Mouse (Mus musculus): ENCODE measurements around the gene Dgkh.
"Not testable (repeated sequence)": the region's sequence is repeated elsewhere in the genome, so short reads cannot be mapped to it uniquely, and the experiment has no call there.

Gene Dgkh

GRCm38 (mm10) chr14:78748692-78749091 is 16.1 kb upstream of the Dgkh start:
- Histone ChIP-seq H3K4me1 (replicated peaks; ENCODE audit: low read depth, low read length) (peaks cover 25% of the 10 kb centered on the region), H3K4me3 (replicated peaks; ENCODE audit: low read length) (no peak overlapping the region), H3K27me3 (ENCODE audit: insufficient read depth, low read length) (peaks cover 5% of the 10 kb centered on the region; the same call in 1 of the 2 replicates), H3K9me3 (ENCODE audit: low read length) (no peaks in the 10 kb centered on the region), H3K36me3 (ENCODE audit: insufficient read depth, low read length) (no peaks in the 10 kb centered on the region)
- TF ChIP-seq POU5F1 (IDR thresholded peaks at IDR 0.05; ENCODE audit: borderline replicate concordance, low read length), result no peak
- TF ChIP-seq NANOG (IDR thresholded peaks at IDR 0.05; ENCODE audit: borderline replicate concordance, low read length), result no peak

DNA sequence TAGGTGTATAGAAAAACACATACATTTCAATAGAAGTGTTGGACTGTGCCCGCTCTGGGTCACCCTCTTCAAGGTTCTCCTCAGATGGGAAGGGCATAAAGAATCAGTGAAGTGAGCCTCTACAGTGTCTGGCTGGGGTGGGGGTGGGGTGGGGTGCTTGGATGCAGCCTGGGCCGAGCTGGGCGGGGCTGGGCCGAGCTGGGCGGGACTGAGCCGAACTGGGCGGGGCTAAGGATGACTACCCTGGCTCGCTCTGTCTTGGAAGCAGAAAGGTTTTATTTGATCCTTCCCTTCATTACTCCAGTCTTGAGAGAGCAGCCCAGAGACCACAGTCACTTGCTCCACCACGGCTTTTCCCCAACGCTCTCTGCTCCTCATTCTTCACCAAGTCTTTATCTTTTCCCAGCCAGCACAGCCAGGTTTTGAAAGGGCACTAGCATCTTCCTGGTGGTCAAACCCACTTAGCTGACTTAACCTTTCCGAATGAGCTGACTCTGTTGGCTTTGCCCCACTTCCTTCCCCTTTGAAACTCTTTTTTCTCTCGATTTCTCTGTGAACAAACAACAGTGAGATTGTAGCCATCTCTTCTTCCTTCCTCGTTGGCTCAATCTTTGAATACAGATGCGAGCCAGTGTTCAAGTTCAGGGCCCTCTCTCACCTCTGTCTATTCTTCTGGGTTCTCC is 15.5 kb upstream of the Dgkh start:
- Histone ChIP-seq H3K27me3 (ENCODE audit: insufficient read depth, low read length) (peaks cover 5% of the 10 kb centered on the region; the same call in 1 of the 2 replicates), H3K9me3 (ENCODE audit: low read length) (no peaks in the 10 kb centered on the region), H3K36me3 (ENCODE audit: insufficient read depth, low read length) (no peaks in the 10 kb centered on the region), H3K4me1 (replicated peaks; ENCODE audit: low read depth, low read length) (peaks cover 27% of the 10 kb centered on the region), H3K4me3 (replicated peaks; ENCODE audit: low read length) (no peak overlapping the region)
- no peak for TF ChIP-seq NANOG (IDR thresholded peaks at IDR 0.05; ENCODE audit: borderline replicate concordance, low read length)
- TF ChIP-seq POU5F1 (IDR thresholded peaks at IDR 0.05; ENCODE audit: borderline replicate concordance, low read length), result no peak
- no peak for TF ChIP-seq CTCF (conservative IDR thresholded peaks at IDR 0.05; ENCODE audit: low read length)

DNA sequence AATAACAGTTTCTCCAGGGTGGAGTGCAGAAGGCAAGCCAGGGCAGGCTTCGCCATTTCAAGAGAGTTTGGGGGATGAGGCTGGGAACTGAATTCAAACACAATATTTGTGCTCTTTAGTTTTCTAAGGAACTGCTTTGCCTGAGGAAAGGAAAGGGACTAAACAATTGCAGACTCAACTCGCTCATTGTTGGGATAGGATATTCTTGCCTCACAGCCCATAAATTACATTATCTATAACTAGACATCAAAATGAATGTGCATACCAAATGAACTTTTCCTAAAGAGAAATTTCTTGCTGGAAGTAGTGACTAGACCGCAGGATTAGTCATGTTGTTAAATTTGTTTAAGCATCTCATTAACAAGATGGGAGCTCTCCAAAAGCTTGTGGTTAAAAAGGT is 14.9 kb upstream of the Dgkh start:
- TF ChIP-seq NANOG (IDR thresholded peaks at IDR 0.05; ENCODE audit: borderline replicate concordance, low read length), result no peak
- TF ChIP-seq POU5F1 (IDR thresholded peaks at IDR 0.05; ENCODE audit: borderline replicate concordance, low read length), result no peak
- no peak for TF ChIP-seq CTCF (conservative IDR thresholded peaks at IDR 0.05; ENCODE audit: low read length)
- Histone ChIP-seq H3K9me3 (ENCODE audit: low read length) (no peaks in the 10 kb centered on the region), H3K36me3 (ENCODE audit: insufficient read depth, low read length) (no peaks in the 10 kb centered on the region), H3K4me3 (replicated peaks; ENCODE audit: low read length) (no peak overlapping the region), H3K4me1 (replicated peaks; ENCODE audit: low read depth, low read length) (peaks cover 34% of the 10 kb centered on the region), H3K27me3 (ENCODE audit: insufficient read depth, low read length) (peaks cover 5% of the 10 kb centered on the region; the same call in 1 of the 2 replicates)

DNA sequence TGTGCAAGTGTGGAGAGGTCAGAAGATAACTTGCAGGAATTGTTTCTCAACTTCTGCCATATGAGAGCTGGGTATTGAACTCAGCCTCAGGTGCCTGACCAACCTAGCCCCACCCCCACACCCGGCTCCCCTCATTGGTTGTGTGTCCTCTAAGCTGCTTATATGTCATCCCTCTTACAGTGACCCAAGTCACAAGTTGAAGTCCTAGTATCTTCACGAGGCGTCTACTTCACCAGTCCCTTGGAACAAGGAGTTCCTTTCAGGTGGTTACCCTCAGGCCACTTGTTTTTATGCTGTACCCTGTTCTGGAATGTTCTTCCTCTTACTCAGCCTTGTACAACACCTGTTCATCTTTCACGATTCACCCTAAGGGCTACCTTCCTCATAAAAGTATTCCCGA is 2.0 kb upstream of the Dgkh start:
- H3K9me3 ChIP-seq (ENCODE audit: low read length), result no peaks in the 10 kb centered on the region
- H3K36me3 ChIP-seq (ENCODE audit: insufficient read depth, low read length), result peaks cover 5% of the 10 kb centered on the region; the same call in 1 of the 2 replicates
- peaks cover 47% of the 10 kb centered on the region for H3K4me1 ChIP-seq (replicated peaks; ENCODE audit: low read depth, low read length)
- TF ChIP-seq POU5F1 (IDR thresholded peaks at IDR 0.05; ENCODE audit: borderline replicate concordance, low read length), result no peak
- TF ChIP-seq NANOG (IDR thresholded peaks at IDR 0.05; ENCODE audit: borderline replicate concordance, low read length), result no peak
- TF ChIP-seq CTCF (conservative IDR thresholded peaks at IDR 0.05; ENCODE audit: low read length), result no peak
- peaks cover 34% of the 10 kb centered on the region for H3K27me3 ChIP-seq (ENCODE audit: insufficient read depth, low read length)
- peak overlapping the region; percentile 91; the same call in 1 of the 2 replicates for H3K4me3 ChIP-seq (replicated peaks; ENCODE audit: low read length)

DNA sequence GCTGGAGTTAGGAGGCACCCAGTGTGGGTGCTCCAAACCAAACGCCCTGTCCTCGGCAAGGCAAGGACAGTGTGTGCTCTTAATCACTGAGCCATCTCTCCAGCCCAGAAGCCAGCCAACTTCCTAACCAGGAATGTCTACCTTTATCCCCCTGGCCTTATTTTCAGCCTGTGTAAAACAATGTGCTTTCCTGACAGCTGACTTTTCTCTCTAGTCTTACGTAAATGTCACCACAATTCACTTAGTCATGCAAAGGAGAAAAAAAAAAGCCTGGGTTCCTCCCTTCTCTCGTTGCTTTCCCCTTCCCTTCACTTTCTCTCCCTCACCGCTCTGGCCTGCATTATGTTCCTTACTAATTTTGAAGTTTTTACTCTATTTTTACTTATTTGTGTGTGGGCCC is 1.6 kb upstream of the Dgkh start:
- H3K36me3 ChIP-seq (ENCODE audit: insufficient read depth, low read length); H3K9me3 ChIP-seq (ENCODE audit: low read length): not testable (repeated sequence)
- Histone ChIP-seq H3K4me1 (replicated peaks; ENCODE audit: low read depth, low read length) (peaks cover 51% of the 10 kb centered on the region), H3K27me3 (ENCODE audit: insufficient read depth, low read length) (peaks cover 34% of the 10 kb centered on the region), H3K4me3 (replicated peaks; ENCODE audit: low read length) (peak overlapping the region; percentile 91; the same call in 1 of the 2 replicates)

- Histone ChIP-seq H3K4me3 (replicated peaks; ENCODE audit: low read length) (peak overlapping the region; percentile 91), H3K27me3 (ENCODE audit: insufficient read depth, low read length) (peaks cover 34% of the 10 kb centered on the region), H3K36me3 (ENCODE audit: insufficient read depth, low read length) (peaks cover 9% of the 10 kb centered on the region; the same call in 1 of the 2 replicates), H3K9me3 (ENCODE audit: low read length) (no peaks in the 10 kb centered on the region), H3K4me1 (replicated peaks; ENCODE audit: low read depth, low read length) (peaks cover 56% of the 10 kb centered on the region)
- TF ChIP-seq POU5F1 (IDR thresholded peaks at IDR 0.05; ENCODE audit: borderline replicate concordance, low read length), result no peak
- peak; percentile 62 for TF ChIP-seq NANOG (IDR thresholded peaks at IDR 0.05; ENCODE audit: borderline replicate concordance, low read length)
These were observed 945 bp upstream of the Dgkh start for GRCm38 (mm10) chr14:78733366-78734076.

DNA sequence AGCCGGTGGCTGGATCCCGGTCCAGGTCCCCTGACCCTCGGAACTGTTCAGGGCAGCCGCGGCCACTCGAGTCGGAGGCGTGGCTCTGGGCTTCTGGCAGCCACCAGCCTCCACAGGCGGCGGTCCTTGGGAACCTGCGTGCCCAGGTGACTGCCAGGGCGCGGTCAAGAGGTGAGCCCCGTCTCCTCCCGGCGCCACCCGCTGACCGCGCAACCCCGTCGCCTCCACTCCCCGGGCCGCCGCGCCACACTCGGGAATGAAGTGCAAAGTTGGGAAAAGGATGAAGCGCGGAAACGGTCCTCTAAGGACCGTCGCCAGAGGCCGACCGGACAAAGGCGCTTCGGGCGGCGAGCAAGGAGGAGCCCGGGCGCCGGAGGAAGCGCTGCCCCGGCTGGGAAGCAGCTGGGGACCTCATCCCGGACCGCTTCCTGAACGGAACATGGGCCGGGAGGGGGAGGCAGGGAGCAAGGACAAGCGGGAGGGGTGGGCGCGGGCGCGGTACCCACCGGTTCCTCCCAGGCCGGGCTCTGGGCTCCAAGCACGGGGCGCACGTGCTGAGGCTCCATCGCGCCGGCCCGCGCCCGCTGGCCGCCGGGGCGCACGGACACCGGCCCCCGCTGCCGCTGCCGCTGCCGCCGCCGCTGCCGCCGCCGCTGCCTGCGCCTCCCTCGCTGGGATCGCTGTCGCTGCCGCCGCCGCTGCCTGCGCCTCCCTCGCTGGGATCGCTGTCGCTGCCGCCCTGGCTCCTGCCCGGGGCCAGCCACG is 542 bp downstream of the Dgkh start:
- H3K4me3 ChIP-seq (replicated peaks; ENCODE audit: low read length), result peak overlapping the region; percentile 91
- peaks cover 70% of the 10 kb centered on the region for H3K4me1 ChIP-seq (replicated peaks; ENCODE audit: low read depth, low read length)
- TF ChIP-seq NANOG (IDR thresholded peaks at IDR 0.05; ENCODE audit: borderline replicate concordance, low read length) (no peak), POU5F1 (IDR thresholded peaks at IDR 0.05; ENCODE audit: borderline replicate concordance, low read length) (no peak), CTCF (conservative IDR thresholded peaks at IDR 0.05; ENCODE audit: low read length) (no peak)

GRCm38 (mm10) chr14:78731240-78731639 is 1.3 kb downstream of the Dgkh start:
- Histone ChIP-seq H3K36me3 (ENCODE audit: insufficient read depth, low read length) (peaks cover 9% of the 10 kb centered on the region; the same call in 1 of the 2 replicates), H3K4me1 (replicated peaks; ENCODE audit: low read depth, low read length) (peaks cover 76% of the 10 kb centered on the region), H3K27me3 (ENCODE audit: insufficient read depth, low read length) (peaks cover 34% of the 10 kb centered on the region), H3K9me3 (ENCODE audit: low read length) (no peaks in the 10 kb centered on the region), H3K4me3 (replicated peaks; ENCODE audit: low read length) (peak overlapping the region; percentile 91)
- TF ChIP-seq NANOG (IDR thresholded peaks at IDR 0.05; ENCODE audit: borderline replicate concordance, low read length) (no peak), POU5F1 (IDR thresholded peaks at IDR 0.05; ENCODE audit: borderline replicate concordance, low read length) (no peak), CTCF (conservative IDR thresholded peaks at IDR 0.05; ENCODE audit: low read length) (no peak)

More for the DNA sequence above, 542 bp downstream of the Dgkh start:
- no peaks in the 10 kb centered on the region for H3K9me3 ChIP-seq (ENCODE audit: low read length)
- peaks cover 9% of the 10 kb centered on the region; the same call in 1 of the 2 replicates for H3K36me3 ChIP-seq (ENCODE audit: insufficient read depth, low read length)
- H3K27me3 ChIP-seq (ENCODE audit: insufficient read depth, low read length), result peaks cover 34% of the 10 kb centered on the region
